Mouse (Mus musculus) v-Abl transformed pro-B cells (cell line): ENCODE data around the gene Zswim4.

Experiments
- in situ Hi-C, 2 experiments: fragments of 400-800 bp; cut with MboI; formaldehyde crosslinking; loops; one replicate each; pipeline ENCODE4 v1.15.1; 2025; ENCODE audit not compliant: unreplicated experiment in 2 of 2

The Zswim4 gene

GRCm38 (mm10) chr8:84202466-84202865 lies 34.4 kb downstream of the Zswim4 start:
- in situ Hi-C loops, result loop anchor here in 1 of 2 experiments (10.0 kb wide), 1 partner anchor 502 kb away; the partner anchor contains the start of gene Lyl1

- in situ Hi-C loops, result loop anchor here in 1 of 2 experiments (10.0 kb wide), 1 partner anchor 503 kb away; the partner anchor contains the start of gene Lyl1
These were observed 35.2 kb downstream of the Zswim4 start for GRCm38 (mm10) chr8:84201545-84202245.

- in situ Hi-C loops, result loop anchor here in 1 of 2 experiments (10.0 kb wide), 1 partner anchor 504 kb away; the partner anchor contains the start of gene Lyl1
These were observed 36.0 kb downstream of the Zswim4 start for GRCm38 (mm10) chr8:84200652-84201544.

- in situ Hi-C loops, result loop anchor here in 1 of 2 experiments (10.0 kb wide), 1 partner anchor 505 kb away; the partner anchor contains the start of gene Lyl1
These were observed 36.7 kb downstream of the Zswim4 start for GRCm38 (mm10) chr8:84200126-84200555.

GRCm38 (mm10) chr8:84199348-84200125 lies 37.3 kb downstream of the Zswim4 start:
- in situ Hi-C loops, result loop anchor here in 1 of 2 experiments (10.0 kb wide), 1 partner anchor 505 kb away; the partner anchor contains the start of gene Lyl1

GRCm38 (mm10) chr8:84198871-84199270 lies 38.0 kb downstream of the Zswim4 start:
- in situ Hi-C loops, result no loop called here

GRCm38 (mm10) chr8:84197922-84198774 lies 38.7 kb downstream of the Zswim4 start:
- in situ Hi-C loops, result no loop called here

- in situ Hi-C loops, result no loop called here
These were observed 39.5 kb downstream of the Zswim4 start for GRCm38 (mm10) chr8:84197141-84197921.

- in situ Hi-C loops, result no loop called here
These were observed 42.6 kb downstream of the Zswim4 start for GRCm38 (mm10) chr8:84194224-84194743.

GRCm38 (mm10) chr8:84193566-84193965 lies 43.3 kb downstream of the Zswim4 start:
- in situ Hi-C loops, result no loop called here

GRCm38 (mm10) chr8:84193161-84193560 lies 43.7 kb downstream of the Zswim4 start:
- in situ Hi-C loops, result no loop called here

- in situ Hi-C loops, result no loop called here
These were observed 44.3 kb downstream of the Zswim4 start for GRCm38 (mm10) chr8:84192555-84192954.

GRCm38 (mm10) chr8:84192023-84192422 lies 44.8 kb downstream of the Zswim4 start:
- in situ Hi-C loops, result no loop called here

- in situ Hi-C loops, result no loop called here
These were observed 46.5 kb downstream of the Zswim4 start for GRCm38 (mm10) chr8:84190191-84190867.

- in situ Hi-C loops, result loop anchor here (5.0 kb wide), 3 partner anchors 93 to 173 kb away; no protein-coding TSS in a partner anchor
These were observed 47.3 kb downstream of the Zswim4 start for GRCm38 (mm10) chr8:84189603-84190002.

GRCm38 (mm10) chr8:84188671-84189070 lies 48.2 kb downstream of the Zswim4 start:
- in situ Hi-C loops, result loop anchor here (5.0 kb wide), 3 partner anchors 94 to 174 kb away; no protein-coding TSS in a partner anchor

- in situ Hi-C loops, result loop anchor here (5.0 kb wide), 3 partner anchors 95 to 175 kb away; no protein-coding TSS in a partner anchor
These were observed 49.6 kb downstream of the Zswim4 start for GRCm38 (mm10) chr8:84187065-84187755.
